Mouse (Mus musculus) ES-CJ7 (cell line): ENCODE data around the gene Sertad4.
A peak's percentile ranks its signal among the peaks of the same experiment; 100 is the strongest.

Experiments used
- DNase-seq: peaks from one replicate; pipeline ENCODE4 v3.0.0; 2011; ENCODE audit warnings: low read depth, low spot score

Sertad4 gene

GRCm38 (mm10) chr1:192851640-192852039, 3.9 kb downstream of the Sertad4 start:
- no peak for DNase-seq

GRCm38 (mm10) chr1:192851126-192851525, 4.4 kb downstream of the Sertad4 start:
- no peak for DNase-seq

DNA sequence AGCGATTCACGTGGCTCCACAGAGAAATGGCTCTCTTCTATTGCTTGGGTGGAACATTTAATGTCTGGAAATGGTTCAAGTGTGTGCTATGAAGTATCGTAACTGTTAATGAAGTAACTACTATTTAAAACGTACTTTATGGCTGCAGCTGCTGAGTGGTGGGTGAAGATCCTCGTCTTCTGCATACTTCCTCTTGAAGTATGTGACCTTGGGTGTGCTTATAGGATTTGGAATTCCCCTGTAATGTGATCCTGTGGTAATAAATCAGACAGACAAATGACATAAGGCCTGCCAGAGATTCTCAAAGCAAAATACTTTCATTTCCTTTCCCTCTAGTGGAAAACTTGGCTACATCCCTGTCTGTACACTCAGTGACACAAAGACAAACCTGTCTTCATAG, 5.9 kb downstream of the Sertad4 start:
- no peak for DNase-seq

- DNase-seq = no peak
These were observed 8.3 kb downstream of the Sertad4 start for GRCm38 (mm10) chr1:192847254-192847653.

DNA sequence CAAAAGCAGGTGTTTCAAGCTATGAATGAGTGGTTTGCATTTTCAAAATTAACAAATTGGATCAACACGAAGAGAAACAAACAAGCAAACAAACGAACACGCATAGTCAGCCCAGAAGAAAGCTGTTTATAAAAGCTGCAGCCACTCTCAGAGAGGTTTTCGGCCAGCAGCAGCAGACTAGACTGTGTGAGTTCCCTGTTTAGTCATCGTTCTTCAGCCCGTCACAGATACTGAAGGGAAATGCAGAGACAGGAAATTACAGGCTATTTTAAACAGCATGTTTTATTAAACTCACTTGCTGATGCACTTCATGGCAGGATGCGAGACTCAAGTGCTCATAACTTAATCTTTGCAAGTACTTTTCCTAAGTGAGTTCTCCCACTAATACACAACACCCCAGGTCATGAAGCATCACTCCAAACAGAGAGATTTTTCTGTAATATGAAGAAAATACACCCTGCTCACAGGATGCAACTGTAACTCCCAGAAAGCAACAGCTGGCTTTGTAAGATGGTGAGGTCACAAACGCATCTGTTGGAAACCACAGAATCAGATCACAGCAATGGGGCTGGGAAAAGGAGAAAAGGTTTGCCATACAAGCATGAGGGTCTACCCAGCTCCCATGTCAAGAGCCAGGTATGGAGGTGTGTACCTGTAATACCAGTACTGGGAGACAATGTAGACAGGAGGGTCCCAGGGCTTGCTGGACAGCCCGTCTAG, 14.3 kb downstream of the Sertad4 start:
- no peak for DNase-seq

DNA sequence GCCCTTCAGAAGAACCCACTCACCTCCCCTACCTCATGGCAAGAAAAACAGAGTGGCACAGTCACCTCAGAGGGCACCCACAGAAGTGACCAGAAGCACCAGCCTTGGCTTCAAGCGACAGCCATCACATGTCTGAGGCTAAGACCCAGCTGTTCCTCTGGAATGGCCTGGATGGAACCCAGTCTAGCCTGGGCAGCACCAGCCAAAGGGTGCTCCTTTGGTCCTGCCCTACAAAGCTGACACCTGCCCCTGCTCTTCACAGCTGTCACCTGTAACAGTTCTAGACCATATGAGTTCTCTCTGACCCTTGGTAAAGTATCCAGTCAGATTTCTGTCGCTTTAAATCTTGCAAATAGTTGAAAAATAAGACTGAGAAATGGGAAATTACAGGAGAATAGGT, 14.9 kb downstream of the Sertad4 start:
- no peak for DNase-seq

- DNase-seq = peak; percentile 41
These were observed 20.3 kb downstream of the Sertad4 start for GRCm38 (mm10) chr1:192835211-192835681.

DNA sequence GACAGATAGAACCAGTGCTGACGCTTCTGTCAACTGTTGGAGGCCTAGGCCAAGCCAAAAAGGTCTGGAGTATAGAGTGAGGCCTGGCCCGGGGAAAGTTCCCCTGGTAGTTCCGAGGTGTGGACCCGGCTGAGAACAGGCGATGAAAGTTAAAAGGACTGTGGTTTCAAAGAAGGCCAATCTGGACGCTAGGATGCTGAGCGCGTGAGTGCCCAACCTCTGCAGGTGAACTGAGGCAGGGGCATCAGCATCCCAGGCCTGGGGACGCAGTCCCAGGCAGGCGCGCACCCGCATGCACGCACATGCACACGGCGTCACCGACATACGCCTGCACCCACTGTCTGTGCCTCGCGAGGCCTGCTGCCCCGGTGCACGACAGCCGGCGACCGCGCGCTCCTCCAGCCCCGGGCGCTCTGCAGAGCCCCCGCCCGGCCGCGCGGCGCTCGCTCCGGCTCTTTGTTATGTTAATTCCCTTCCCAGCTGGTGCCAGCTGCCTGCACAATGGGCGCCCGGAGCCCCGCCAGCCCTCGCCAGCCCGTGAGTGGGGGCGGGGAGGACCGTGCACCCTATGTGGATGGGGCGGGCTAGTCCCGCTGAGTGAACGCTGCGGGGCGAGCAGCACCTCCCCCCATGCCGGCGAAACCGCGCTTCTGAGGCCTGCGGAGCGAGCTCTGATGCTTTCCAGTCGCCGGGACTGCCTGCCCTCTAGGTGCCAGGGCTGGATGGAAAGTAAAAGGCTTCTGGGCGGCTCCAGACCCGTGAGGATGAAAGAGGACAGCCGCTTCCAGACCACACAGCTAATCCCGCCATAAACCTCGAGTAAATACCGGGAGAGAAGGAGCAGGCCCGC, 21.0 kb downstream of the Sertad4 start:
- peak; percentile 83 for DNase-seq

- DNase-seq = peak; percentile 33
These were observed 22.0 kb downstream of the Sertad4 start for GRCm38 (mm10) chr1:192833586-192833985.

DNA sequence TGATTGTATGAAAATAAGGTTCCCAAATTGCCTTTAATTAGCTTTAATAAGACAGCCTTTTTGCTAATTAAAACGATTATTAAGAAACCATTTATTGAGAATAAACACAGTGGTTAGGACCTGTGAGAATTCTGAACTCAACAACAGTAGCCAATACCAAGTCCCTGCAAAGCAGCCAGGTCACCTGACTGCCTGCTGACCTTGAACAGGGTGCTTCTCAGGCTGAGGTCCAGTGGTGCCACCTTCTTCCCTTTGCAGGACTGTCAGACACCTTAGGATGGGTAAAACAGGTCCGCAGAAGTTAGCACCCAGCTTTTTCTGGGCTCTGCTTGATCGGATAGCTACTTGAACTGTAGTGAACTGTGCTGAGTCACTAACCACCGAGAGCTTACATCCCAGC, 22.5 kb downstream of the Sertad4 start:
- no peak for DNase-seq

DNA sequence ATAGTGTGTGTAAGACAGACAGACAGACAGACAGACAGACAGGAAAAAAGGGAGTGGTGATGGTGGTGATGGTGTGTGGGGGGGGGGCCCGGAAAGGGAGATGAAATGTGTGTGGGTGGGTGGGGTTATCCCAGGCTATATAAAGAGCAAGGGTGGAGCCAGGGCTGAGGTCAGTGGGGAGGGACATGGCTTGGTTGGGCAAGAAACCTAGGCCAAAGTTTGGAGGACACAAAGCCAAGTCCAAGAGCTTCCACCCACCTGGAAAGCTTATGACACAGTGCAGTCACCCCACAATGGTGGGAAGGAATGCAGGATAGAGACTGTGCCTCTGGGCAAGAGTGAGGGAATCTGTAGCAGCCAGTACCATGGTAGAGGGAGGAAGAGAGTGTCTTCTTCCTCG, 23.2 kb downstream of the Sertad4 start:
- no peak for DNase-seq

DNA sequence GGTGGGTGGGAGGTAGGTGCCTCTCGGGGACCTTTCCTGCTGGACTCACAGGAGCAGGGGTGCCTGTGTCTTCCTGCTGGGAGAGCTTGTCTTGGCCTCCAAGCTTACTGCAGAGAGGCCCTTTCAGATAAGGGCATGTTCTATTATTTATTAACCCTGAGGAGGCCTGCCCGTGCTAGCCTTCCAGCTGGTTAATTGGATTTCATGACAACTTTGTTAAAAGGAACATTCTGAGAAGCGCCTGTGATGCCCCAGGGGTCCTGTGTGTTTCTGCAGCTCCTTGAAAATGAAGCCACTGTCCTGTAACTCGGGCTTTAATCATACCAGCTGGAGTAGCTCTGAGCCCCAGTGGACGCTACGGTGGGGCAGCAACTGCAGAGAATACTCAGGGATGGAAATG, 25.1 kb downstream of the Sertad4 start:
- DNase-seq = no peak

DNA sequence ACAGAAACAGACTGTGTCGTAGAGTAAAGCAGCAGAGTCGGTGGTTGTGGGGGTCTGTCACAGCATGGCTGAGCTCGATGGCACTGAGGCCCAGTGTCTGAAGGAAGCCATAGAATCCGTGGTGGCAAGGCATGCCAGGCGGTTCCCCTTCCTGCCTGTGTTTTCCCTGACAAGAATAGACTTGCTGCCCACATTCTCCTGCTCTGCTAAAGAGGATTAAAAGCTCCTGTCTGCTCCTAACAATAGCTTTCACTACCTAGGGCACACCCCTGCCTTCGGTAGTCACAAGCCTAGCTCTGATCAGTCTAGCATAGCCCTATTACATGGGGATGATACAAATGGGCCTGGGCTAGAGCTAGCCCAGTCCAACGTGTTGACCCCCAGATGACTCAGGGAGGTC, 26.6 kb downstream of the Sertad4 start:
- no peak for DNase-seq

DNA sequence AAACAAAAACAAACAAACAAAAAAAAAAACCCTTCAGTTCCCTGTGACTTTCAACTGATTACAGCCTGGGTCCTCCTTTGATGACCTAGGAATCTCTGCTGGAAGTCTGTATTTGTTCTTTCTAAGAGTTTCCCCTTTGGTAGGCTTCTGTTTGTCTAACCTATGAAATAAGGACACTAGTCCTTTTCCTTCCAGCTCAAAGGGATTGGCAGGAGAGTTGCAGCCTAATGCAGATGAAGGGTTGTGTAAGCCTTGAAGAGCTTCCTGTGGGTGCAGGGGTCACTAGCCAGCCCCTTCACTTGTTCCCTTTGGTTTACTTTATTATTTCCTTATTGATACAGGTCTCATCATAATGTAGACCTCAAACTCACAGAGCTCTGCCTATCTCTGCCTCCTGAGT, 27.6 kb downstream of the Sertad4 start:
- DNase-seq = no peak

DNA sequence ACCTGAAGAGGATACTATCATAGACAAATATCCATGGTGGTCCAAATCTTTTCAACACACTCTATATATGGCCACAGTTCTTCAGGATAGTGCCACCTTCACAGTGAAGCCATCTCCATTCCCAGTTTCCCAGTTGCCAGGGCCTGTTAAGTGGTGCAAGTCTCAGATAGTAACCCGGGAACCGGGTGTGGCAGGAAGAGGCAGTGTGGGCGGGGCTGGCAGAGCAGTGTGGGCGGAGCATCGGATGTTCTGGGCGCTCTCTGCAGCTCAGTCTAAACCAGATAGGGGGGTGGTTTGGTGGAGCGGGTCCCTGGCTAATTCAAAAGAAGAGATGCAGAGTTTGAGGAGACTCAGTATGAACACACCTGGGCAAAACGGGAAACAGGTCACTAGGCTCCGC, 29.8 kb downstream of the Sertad4 start:
- DNase-seq = peak; percentile 76

DNA sequence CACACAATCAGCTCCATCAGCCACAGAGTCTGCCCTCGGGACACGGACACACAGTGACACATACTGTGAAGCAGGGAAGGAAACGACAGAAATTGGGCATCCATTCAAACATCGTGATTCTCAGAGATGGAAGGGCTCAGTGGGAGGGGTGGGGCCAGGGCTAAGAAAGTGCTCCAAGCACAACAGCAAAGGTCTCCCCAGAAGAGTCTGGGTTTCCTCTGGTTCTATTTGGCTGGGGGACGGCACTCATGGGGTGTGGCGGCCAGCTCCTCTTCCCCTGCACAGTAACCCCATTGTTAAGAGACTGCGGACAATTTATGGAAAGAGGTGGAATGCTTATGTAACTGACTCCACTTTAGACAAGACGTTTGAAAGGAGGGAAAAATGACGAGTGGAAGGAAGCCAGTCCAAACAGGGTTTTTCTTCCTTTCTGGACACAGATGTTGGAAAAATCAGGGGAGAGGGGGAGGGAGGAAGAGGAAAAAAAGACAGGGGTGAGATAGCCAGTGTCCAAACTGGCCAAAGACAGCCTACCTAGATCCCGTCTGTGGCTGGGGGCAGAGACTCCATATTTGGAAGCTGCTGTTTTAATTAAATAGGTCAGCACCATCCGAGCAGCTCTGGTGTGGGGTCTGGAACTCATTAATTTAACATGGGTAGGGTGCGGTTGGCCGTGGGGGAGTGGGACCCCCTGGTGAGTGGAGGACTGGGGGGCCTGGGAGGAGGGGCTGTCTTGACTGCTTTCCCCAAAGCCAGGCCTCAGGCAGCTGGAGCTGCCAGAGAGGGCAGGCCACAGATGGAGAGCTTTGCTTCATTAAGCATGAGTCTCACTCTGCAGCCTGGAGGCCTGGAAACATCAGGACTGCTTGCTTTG, 32.7 kb downstream of the Sertad4 start:
- DNase-seq = peak; percentile 34

DNA sequence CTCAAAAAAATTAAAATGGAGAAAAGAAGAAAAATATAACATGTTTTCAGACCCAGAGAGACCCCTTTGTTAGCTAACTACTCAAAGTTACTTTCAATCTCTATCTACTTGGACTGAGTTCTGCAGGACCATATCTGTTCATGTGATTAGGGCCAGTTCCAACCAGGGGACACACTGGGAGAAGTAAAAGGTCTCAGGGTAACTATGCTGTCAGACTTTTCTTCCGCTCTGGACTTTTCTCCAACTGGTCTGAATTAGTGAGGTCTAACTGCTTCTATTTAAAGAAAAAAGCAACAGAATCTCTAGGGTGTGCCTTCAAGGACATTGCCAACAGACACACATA, 33.3 kb downstream of the Sertad4 start:
- DNase-seq = no peak

DNA sequence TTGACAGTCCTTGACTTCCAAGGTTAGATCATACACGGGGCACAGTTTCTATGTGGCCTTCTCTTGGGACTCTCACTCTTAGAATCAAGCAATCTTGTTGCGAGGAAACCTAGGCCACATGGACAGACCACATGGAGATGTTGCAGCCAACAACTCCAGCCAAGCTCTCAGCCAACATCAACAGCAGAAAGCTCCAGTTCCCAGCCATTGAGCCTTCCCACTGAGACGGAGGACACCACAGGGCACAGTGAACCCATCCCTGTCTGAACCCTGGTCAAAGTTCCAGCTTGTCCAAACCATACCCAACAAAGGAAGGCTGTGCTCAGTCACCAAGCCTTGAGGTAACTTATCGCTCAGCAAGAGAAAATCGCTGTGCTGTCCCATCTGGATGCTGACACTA, 37.2 kb downstream of the Sertad4 start:
- no peak for DNase-seq

DNA sequence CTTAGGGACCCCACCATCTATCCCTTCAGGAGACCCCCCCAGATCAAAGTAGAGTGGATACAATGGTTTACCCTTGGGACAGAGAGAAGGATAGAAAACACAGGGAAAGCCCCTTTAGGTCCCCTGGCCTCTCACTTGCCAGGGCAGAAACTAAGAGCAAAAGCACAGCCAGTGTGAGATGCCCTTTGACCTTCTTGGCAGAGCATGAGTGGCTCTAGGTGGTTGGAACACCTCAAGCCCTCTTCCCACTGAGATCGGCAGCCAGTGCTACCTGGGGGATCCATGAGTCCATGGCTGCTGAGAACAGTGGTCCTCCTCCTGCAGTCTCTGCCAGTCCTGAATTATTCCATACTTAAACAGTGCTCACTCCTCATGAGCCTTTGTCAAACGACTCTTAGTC, 39.8 kb downstream of the Sertad4 start:
- DNase-seq = no peak

- no peak for DNase-seq
These were observed 40.9 kb downstream of the Sertad4 start for GRCm38 (mm10) chr1:192814700-192815099.

- no peak for DNase-seq
These were observed 42.8 kb downstream of the Sertad4 start for GRCm38 (mm10) chr1:192812758-192813157.

GRCm38 (mm10) chr1:192812290-192812689, 43.3 kb downstream of the Sertad4 start:
- DNase-seq = no peak
